Mouse (Mus musculus): ENCODE measurements around the gene Nxph3.

GRCm38 (mm10) chr11:95527307-95527706 is 12.9 kb upstream of the Nxph3 start:
- TF ChIP-seq EP300 (IDR thresholded peaks at IDR 0.05; ENCODE audit: low read depth) = no peak
- no peak for TF ChIP-seq CTCF (IDR thresholded peaks at IDR 0.05; ENCODE audit: low read depth)

Measured in liver, postnatal 0 days (tissue).